Mouse (Mus musculus) MEL (cell line): ENCODE measurements around the gene Alg11. TPM values are rescaled to one million over a fixed set of nuclear protein-coding genes. Genes with fewer than 3 reads are reported as not detected.

Source experiments
- DNase-seq: peaks from one replicate; pipeline ENCODE4 v3.0.0; 2011; ENCODE audit warnings: low read depth, low spot score
- H3K27ac ChIP-seq: 2 replicates; pipeline ENCODE4 v1.5.1; 2012; ENCODE audit warnings: low read depth, mild to moderate bottlenecking, control low read depth, low read length, moderate library complexity; ENCODE audit not compliant: control insufficient read depth
- H3K27me3 ChIP-seq, 2 experiments: fragments of 150-350 bp in 1 of 2; sonication (generic) in 1 of 2; 2 replicates each; pipeline ENCODE4 v1.6.1; 2012; ENCODE audit warnings: low read length in 2 of 2, mild to moderate bottlenecking in 2 of 2, improper control_type of control experiment in 1 of 2, moderate library complexity in 1 of 2; ENCODE audit not compliant: insufficient read depth in 2 of 2, control insufficient read depth in 1 of 2
- H3K36me3 ChIP-seq, 2 experiments: 2 replicates each; pipeline ENCODE4 v1.6.1; 2012 to 2014; ENCODE audit warnings: low read length in 2 of 2, improper control_type of control experiment in 1 of 2, inconsistent platforms in 1 of 2, mild to moderate bottlenecking in 1 of 2; ENCODE audit not compliant: insufficient read depth in 2 of 2, control insufficient read depth in 1 of 2
- H3K4me1 ChIP-seq, 2 experiments: fragments of 150-350 bp in 1 of 2; sonication (generic) in 1 of 2; 2 replicates each; pipeline ENCODE4 v1.6.1; 2012; ENCODE audit warnings: low read length in 2 of 2, improper control_type of control experiment in 1 of 2, mild to moderate bottlenecking in 1 of 2; ENCODE audit not compliant: insufficient read depth in 2 of 2, control insufficient read depth in 1 of 2
- H3K4me3 ChIP-seq, 2 experiments: fragments of 150-350 bp in 1 of 2; sonication (generic) in 1 of 2; 2 replicates each; pipeline ENCODE4 v1.5.1; 2012; ENCODE audit warnings: low read depth in 2 of 2, low read length in 2 of 2, mild to moderate bottlenecking in 2 of 2, moderate library complexity in 2 of 2, control low read depth in 1 of 2, improper control_type of control experiment in 1 of 2; ENCODE audit not compliant: control insufficient read depth in 1 of 2, insufficient read depth in 1 of 2
- H3K79me2 ChIP-seq: 2 replicates; pipeline ENCODE4 v1.6.1; 2012; ENCODE audit warnings: mild to moderate bottlenecking, low read length, moderate library complexity; ENCODE audit not compliant: control insufficient read depth, poor library complexity, insufficient read depth
- H3K9ac ChIP-seq: 2 replicates; pipeline ENCODE4 v1.6.1; 2012; ENCODE audit warnings: low read depth, mild to moderate bottlenecking, control low read depth, low read length, moderate library complexity; ENCODE audit not compliant: control insufficient read depth, poor library complexity, severe bottlenecking
- H3K9me3 ChIP-seq: fragments of 150-350 bp; sonication (generic); replicated peaks from 2 replicates; pipeline ENCODE4 v1.6.1; 2012; ENCODE audit warnings: mild to moderate bottlenecking, low read length, improper control_type of control experiment, moderate library complexity; ENCODE audit not compliant: insufficient read depth
- CHD1 ChIP-seq: IDR thresholded peaks from 2 replicates; pipeline ENCODE4 v1.6.1; 2012; ENCODE audit warnings: low read depth, mild to moderate bottlenecking, inconsistent platforms, low read length, improper control_type of control experiment
- CTCF ChIP-seq, 3 experiments: IDR thresholded peaks in 2 of 3; conservative IDR thresholded peaks in 1 of 3; 2 replicates each; pipeline ENCODE4 v1.5.1; 2011 to 2012; ENCODE audit warnings: low read length in 3 of 3, low read depth in 2 of 3, mild to moderate bottlenecking in 2 of 3, improper control_type of control experiment in 1 of 3, inconsistent platforms in 1 of 3, mixed read lengths in 1 of 3, moderate library complexity in 1 of 3; ENCODE audit not compliant: control insufficient read depth in 1 of 3, insufficient read depth in 1 of 3, poor library complexity in 1 of 3, severe bottlenecking in 1 of 3
- GATA1 ChIP-seq: IDR thresholded peaks from 2 replicates; pipeline ENCODE4 v1.6.1; 2011; ENCODE audit warnings: low read depth, low read length, improper control_type of control experiment
- HCFC1 ChIP-seq: IDR thresholded peaks from 2 replicates; pipeline ENCODE4 v1.6.1; 2012; ENCODE audit warnings: low read depth, mild to moderate bottlenecking, inconsistent platforms, low read length, improper control_type of control experiment, moderate library complexity
- JUND ChIP-seq: IDR thresholded peaks from 2 replicates; pipeline ENCODE4 v1.6.1; 2011; ENCODE audit warnings: low read depth, mild to moderate bottlenecking, improper control_type of control experiment, low read length
- MAFK ChIP-seq: IDR thresholded peaks from 2 replicates; pipeline ENCODE4 v1.6.1; 2011; ENCODE audit warnings: low read depth, mild to moderate bottlenecking, low read length, improper control_type of control experiment, borderline replicate concordance
- MEF2A ChIP-seq: IDR thresholded peaks from 2 replicates; pipeline ENCODE4 v1.6.1; 2014; ENCODE audit warnings: low read depth, mild to moderate bottlenecking, inconsistent platforms, low read length, improper control_type of control experiment; ENCODE audit not compliant: poor library complexity, insufficient replicate concordance, severe bottlenecking; ENCODE audit errors: extremely low read depth
- MYC ChIP-seq: IDR thresholded peaks from 2 replicates; pipeline ENCODE4 v1.6.1; 2011; ENCODE audit warnings: low read depth, mild to moderate bottlenecking, low read length, improper control_type of control experiment, moderate library complexity
- NELFE ChIP-seq: IDR thresholded peaks from 2 replicates; pipeline ENCODE4 v1.6.1; 2011; ENCODE audit warnings: low read depth, low read length, improper control_type of control experiment
- NRF1 ChIP-seq: IDR thresholded peaks from 2 replicates; pipeline ENCODE4 v1.6.1; 2014; ENCODE audit warnings: low read depth, mild to moderate bottlenecking, inconsistent platforms, low read length, improper control_type of control experiment, moderate library complexity; ENCODE audit not compliant: poor library complexity, insufficient read depth, severe bottlenecking
- POLR2A ChIP-seq, 2 experiments: IDR thresholded peaks; 2 replicates each; pipeline ENCODE4 v1.6.1; 2011 to 2012; ENCODE audit warnings: low read length in 2 of 2, mild to moderate bottlenecking in 2 of 2, control low read depth in 1 of 2, improper control_type of control experiment in 1 of 2, low read depth in 1 of 2, moderate library complexity in 1 of 2; ENCODE audit not compliant: control insufficient read depth in 1 of 2, insufficient read depth in 1 of 2, poor library complexity in 1 of 2
- RCOR1 ChIP-seq: IDR thresholded peaks from 2 replicates; pipeline ENCODE4 v1.6.1; 2012; ENCODE audit warnings: low read depth, mild to moderate bottlenecking, inconsistent platforms, low read length, improper control_type of control experiment
- SIN3A ChIP-seq: IDR thresholded peaks from 2 replicates; pipeline ENCODE4 v1.6.1; 2012; ENCODE audit warnings: low read length, improper control_type of control experiment, inconsistent platforms
- TAL1 ChIP-seq: IDR thresholded peaks from 2 replicates; pipeline ENCODE4 v1.6.1; 2012; ENCODE audit warnings: mild to moderate bottlenecking, inconsistent platforms, low read length, moderate library complexity, mixed read lengths
- TBP ChIP-seq: IDR thresholded peaks from 2 replicates; pipeline ENCODE4 v1.8.0; 2011; ENCODE audit warnings: low read depth, low read length, improper control_type of control experiment
- ZC3H11A ChIP-seq: IDR thresholded peaks from 2 replicates; pipeline ENCODE4 v1.6.1; 2012; ENCODE audit warnings: low read depth, mild to moderate bottlenecking, inconsistent platforms, low read length, improper control_type of control experiment
- ZMIZ1 ChIP-seq: IDR thresholded peaks from 2 replicates; pipeline ENCODE4 v1.6.1; 2012; ENCODE audit warnings: low read depth, mild to moderate bottlenecking, inconsistent platforms, low read length, improper control_type of control experiment, moderate library complexity
- polyA plus RNA-seq, 2 experiments: library from polyadenylated mRNA; stranded (reverse) in 1 of 2; unstranded in 1 of 2; fragments of >175 nt in 1 of 2; fragments of >200 nt in 1 of 2; gene quantifications; 2 replicates each; pipeline versions ENCODE4 v1.2.1 to v1.2.4; 2012; ENCODE audit warnings: low replicate concordance in 2 of 2, low read depth in 1 of 2; ENCODE audit not compliant: insufficient read length in 2 of 2, insufficient read depth in 1 of 2, missing spikeins in 1 of 2
- total RNA-seq: library from RNA; depleted of rRNA; stranded (reverse); fragments of 300-350 nt; gene quantifications from 2 replicates; pipeline ENCODE4 v1.2.3, GENCODE M21; 2012

Alg11 gene
- total and polyA plus RNA-seq, 3 experiments: 17.2 to 55.0 (median 22.2) TPM

- no peak for DNase-seq
- Histone ChIP-seq H3K4me1 (no peaks in the 10 kb centered on the region; a peak in 1 of 4 replicates), H3K27me3 (no peaks in the 10 kb centered on the region), H3K4me3 (no peak overlapping the region), H3K9me3 (no peaks in the 10 kb centered on the region), H3K9ac (no peak overlapping the region)
- TF ChIP-seq CTCF (IDR thresholded peaks at IDR 0.05 in 2 of 3, conservative IDR thresholded peaks at IDR 0.05 in 1 of 3; ENCODE audit: control insufficient read depth in 1 of 3, insufficient read depth in 1 of 3, low read depth in 2 of 3, low read length in 3 of 3, poor library complexity in 1 of 3, severe bottlenecking in 1 of 3) (no peak), MEF2A (no peak), MAFK (no peak), TBP (no peak), TAL1 (no peak), MYC (no peak), NELFE (no peak), SIN3A (no peak)
- TF ChIP-seq, all 39 proteins: peak for 0
- Histone ChIP-seq H3K27ac (no peak overlapping the region), H3K79me2 (peaks cover 52% of the 10 kb centered on the region), H3K36me3 (peaks cover 3 to 7% of the 10 kb centered on the region in 2 experiments; a peak in 3 of 4 replicates)
Observed at GRCm38 (mm10) chr8:22042515-22042914, 18.0 kb upstream of the Alg11 start.

- Histone ChIP-seq H3K4me3 (no peak overlapping the region), H3K79me2 (peaks cover 61% of the 10 kb centered on the region), H3K9me3 (no peaks in the 10 kb centered on the region), H3K4me1 (no peaks in the 10 kb centered on the region; a peak in 1 of 4 replicates), H3K9ac (no peak overlapping the region), H3K36me3 (peaks cover 7 to 9% of the 10 kb centered on the region in 2 experiments), H3K27me3 (no peaks in the 10 kb centered on the region), H3K27ac (no peak overlapping the region)
- TF ChIP-seq CHD1: no peak
- TF ChIP-seq GATA1: no peak
- TF ChIP-seq ZMIZ1: no peak
- TF ChIP-seq JUND: no peak
- no peak for TF ChIP-seq NRF1
- no peak for TF ChIP-seq NELFE
- TF ChIP-seq SIN3A: no peak
- TF ChIP-seq ZC3H11A: no peak
- TF ChIP-seq POLR2A (IDR thresholded peaks at IDR 0.05; ENCODE audit: control insufficient read depth in 1 of 2, insufficient read depth in 1 of 2, low read depth in 1 of 2, low read length in 2 of 2, poor library complexity in 1 of 2): no peak
- TF ChIP-seq RCOR1: no peak
- TF ChIP-seq HCFC1: no peak
- DNase-seq: no peak
Observed at GRCm38 (mm10) chr8:22043706-22044105, 16.8 kb upstream of the Alg11 start.
